Mouse (Mus musculus) embryo, embryonic 10 days (tissue): ENCODE data around the gene Ctu2.

Source experiments
- DNase-seq: peaks from one replicate; pipeline ENCODE4 v3.0.0-alpha.2; 2015; ENCODE audit warnings: low spot score

Gene Ctu2

DNA sequence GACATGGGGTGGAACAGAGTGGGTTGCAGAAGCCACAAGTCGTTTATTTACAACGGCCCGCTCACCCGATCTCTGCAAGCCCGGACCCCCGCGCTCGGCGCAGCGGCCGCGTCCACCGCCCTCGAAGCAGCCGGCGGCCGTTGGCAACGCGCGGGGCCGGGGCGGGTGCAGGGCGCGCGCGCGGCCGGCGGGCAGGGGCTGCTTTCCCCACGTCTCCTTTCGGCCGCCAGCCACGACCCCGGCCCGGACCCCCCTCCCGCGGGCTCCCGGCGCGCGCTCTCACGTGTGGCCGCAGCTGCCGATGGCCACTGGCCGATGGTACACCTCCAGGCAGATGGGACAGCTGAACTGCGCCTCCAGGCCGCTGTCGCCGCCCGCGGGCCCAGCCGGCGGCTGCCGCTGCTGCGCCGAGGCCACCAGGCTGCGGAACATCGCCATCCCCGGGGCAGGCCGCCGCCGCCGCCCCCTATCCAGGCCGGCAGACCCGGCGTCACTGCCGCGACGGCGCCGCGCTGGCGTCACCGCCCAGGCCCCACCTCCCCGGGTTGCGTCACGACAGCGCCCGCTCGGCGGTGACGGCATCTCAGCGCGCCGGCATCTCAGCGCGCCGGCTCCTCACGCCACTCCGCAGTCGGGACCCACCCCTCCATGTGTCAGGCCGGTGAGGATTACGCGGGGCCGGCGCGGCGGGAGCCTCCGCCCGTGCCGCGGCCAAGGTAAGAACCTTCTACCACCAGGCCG lies at the start of gene Ctu2, which contains the start of gene Rnf166:
Gene Ctu2 (plus strand): TSS at position 564 of the 741 bp plus-strand sequence.
Gene Rnf166 (minus strand): TSS at position 485 of the 741 bp plus-strand sequence.
- DNase-seq = peak; percentile 95

DNA sequence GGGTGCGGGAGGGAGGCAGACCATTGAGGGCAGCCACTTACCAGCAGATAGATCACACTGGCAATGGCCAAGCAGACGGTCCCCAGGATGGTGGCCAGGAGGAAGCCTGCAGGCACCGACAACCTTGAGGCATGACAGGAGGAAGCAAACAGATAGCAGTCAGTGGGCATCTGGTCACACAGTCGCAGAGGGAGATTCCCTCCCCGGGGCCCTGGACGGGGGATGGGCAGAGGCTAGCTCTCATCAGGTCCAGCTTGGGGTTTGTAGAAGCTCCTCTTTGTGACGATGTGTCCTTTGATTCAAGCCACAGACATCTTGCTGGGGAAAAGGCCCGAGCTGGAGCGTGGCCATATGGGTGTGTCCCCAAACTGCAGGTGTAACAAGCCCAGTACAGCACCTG lies 49.8 kb upstream of the Ctu2 start:
- no peak for DNase-seq

DNA sequence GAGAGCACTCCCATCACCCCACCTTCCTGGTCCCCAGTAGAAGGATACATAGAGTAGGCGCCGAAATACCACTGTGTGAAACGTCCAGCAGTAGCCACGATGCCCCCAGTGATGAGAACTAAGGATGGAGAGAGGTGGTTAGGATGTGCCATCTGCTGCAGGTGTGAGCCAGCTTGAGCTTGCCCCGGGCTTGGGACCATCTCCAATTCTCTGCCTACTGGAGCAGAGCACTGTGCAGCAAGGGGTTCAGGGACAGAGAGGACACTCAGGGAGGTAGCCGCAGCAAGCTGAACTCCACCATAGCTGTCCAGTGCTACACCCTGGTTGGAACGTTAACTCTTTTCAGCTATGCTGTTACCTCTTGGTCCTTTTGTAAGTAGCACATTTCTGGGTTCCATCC lies 48.3 kb upstream of the Ctu2 start:
- DNase-seq = no peak

DNA sequence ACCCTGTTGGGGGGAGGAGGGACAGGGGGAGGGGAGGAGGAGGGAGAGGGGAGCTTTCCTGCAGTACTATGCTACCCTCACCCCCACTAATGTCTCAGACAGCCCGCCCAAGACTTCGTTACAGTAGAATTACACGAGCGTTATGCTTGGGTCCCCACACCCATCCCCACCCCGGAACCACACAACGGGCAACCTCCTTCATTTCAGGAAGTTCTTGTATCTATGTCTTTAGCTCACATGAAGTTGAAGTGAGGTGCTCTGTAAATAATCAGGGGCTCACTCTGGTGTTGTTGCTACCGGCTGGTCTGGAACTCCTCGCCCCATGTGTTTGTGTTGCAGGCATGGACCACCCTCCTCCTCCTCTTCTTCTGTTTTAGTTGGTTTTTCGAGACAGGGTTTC lies 47.8 kb upstream of the Ctu2 start:
- no peak for DNase-seq

DNA sequence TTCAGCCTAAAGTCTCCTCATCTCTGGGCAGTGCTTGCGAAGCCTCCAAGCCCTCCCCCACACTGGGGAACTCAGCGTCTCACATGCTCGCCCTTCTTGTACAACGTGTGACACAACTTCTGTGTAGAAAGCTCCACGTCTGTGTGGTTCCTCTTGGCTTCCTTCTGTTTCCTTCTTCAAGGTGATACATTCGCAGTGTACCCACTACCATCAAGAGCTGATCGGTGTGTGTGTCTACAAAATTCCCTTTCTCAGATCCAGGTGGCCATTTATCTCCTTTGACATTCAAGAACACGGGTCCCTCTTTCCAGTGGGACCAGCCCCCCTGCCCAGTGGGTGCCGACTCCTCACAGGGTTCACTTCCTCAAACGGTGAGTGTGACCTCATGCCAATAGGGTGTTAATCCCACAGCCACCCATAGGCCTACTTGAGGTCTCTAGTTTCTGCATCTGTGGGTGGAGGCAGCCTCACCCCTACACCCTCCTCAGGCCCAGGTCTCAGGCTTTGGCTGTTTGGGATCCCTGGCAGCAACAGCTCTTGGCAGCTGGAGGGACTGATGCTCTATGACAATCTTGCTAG lies 45.8 kb upstream of the Ctu2 start:
- no peak for DNase-seq

DNA sequence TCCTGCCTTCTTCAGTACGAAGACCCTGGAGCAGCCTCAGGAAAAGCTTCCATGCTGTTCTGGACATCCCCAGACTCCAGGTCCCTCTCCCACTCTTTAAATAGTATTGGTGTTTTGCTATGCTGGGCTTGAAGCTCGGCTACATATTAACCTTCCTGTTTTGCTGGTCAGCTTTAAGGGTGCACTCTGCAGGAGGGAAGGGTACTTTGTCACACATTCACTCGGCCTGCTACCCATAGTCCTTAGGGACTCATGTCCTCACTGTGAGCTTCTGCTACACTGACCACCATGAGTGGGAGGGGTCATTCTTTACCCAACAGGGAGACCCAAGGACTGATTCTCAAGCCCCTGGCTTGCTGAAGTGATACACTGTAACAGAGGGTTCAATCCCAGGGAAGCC lies 45.3 kb upstream of the Ctu2 start:
- no peak for DNase-seq

DNA sequence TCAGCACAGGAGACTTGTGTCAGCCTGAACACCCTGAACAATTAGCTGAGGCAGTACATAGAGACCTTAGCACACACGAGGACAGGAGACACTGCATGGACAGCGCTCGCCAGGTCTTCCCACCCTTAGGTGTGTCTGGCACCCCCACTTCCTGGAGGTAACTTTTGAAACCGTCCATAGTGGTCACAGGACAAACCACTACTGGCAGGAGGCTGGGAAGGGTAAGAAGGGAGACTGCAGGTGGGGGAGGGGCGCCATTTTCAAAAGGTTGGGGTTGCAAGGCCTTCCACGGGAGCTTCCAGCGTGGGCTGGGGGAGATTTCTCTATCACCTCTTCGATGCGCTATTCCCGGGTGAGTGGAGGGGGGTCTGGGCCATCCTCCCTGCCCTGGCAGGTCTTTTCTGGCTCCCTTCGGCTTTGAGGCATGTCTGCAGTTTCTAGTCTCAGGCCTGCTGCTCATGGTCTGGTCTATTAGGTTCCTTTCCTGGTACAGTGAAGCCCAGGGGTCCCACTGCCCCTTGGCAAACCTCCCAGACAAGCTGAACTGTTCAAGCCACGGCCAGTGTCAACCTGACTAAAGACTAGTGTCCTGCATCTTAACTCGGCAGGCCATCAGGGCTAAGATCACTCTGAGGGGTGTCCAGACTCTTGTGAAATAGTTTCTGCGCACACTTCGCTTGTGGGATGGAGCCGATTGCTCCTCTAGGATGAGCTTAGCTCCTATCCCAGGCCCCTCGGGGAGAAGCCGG lies 44.1 kb upstream of the Ctu2 start:
- DNase-seq = peak; percentile 17

DNA sequence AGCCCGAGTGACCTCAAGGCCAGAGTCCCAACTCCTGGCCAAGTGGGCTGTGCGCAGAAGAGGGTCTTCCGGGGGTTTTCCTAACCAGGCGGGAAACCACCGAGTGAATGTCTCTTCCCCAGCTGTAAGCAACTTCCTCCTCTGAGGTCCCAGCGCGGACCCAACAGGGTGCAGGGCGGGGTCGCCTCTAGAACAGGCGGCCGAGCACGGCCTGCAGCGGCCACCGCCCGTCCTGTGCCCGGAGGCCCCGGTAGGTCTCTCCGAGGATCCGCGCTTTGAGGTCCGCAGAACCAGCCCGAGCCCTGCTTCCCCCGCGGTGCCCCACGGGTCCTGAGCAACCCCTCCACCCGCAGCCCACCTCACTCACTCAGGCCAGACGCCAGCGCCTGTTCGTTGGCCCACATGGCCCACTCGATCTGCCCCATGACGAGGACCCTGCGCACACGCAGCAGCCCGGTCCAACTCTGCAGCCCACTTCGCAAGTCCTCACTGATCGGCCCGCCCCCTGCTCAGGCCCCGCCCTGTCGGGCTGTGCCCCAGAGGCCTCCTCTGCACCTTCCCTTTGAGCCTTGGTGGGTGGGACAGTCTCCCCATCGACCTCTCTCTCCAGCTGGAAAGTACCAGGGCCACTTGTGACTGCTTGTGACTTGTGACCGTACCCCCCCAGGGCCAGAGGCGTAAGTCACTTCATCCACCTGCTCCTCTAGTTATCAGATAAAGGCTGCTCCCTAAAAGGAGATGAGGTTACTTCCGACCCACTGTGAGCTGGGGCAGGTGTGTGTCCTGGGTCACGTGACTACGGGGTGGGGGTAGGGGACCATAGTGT lies 43.3 kb upstream of the Ctu2 start, which contains the start of gene Cyba:
Gene Cyba (minus strand): TSS at position 488 of the 826 bp plus-strand sequence.
- peak; percentile 66 for DNase-seq

DNA sequence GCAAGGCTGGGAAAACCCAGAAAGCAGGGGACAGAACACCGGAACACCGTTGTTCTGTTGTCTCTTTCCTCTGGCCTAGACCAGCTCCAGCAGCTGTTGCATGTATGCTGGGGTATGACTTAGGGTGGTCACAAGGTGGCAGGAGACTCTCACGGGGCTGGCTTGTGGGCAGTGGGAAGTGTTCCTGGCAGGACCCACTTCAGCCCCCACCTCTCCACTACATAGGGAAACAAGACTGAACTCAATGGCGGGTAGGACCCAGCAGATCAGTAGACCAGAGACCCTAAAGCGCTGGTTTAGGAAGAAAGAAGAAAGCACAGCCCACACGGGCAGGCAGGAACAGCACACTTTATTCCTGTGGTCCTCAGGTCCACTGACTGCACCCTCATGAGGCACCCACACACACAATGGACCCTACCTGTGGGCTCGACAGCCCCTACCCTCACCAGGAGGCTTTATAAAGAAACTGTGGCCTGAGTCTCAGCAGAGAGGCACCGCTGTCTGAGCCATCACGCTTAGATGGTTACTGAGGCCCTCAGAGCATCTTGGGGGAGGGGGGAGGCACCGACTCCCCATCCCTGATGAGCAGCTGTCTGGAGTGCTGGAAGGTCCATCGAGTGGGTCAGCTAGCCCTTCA lies 42.6 kb upstream of the Ctu2 start:
- peak; percentile 14 for DNase-seq

DNA sequence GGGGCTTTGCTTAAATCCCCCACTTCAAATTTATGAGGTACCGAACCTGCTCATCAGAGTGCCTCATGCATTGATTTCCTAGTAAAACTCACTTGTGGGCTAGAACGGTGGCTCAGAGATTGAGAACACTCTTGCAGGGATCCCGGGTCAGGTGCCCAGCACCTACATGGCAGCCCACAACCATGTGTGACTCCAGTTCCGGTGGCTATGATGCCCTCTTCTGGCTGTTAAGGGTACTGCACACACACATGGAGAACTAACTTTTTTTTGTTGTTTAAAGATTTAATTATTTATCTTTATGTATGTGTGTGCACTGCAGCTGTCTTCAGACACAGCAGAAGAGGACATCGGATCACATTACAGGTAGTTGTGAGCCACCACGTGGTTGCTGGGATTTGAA lies 40.6 kb upstream of the Ctu2 start:
- DNase-seq = no peak

DNA sequence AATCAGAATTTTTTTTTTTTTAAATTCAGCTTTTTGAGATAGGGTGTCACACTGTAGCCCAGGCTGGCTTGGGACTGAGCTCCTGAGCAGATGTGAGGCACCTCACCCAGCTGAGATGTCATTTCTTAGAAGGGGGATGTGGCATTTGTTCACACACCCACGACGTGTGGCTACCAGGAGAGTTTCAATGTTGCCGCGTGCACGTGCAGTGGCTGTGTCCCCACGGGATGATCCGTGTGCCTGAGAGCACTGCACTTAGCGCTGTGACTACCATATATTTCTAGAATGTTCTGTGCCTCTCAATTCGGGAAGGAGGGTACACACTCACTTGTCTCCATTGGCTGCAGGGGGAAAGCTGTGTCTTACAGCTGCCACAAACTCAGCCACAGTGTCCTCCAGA lies 39.8 kb upstream of the Ctu2 start:
- DNase-seq = no peak

DNA sequence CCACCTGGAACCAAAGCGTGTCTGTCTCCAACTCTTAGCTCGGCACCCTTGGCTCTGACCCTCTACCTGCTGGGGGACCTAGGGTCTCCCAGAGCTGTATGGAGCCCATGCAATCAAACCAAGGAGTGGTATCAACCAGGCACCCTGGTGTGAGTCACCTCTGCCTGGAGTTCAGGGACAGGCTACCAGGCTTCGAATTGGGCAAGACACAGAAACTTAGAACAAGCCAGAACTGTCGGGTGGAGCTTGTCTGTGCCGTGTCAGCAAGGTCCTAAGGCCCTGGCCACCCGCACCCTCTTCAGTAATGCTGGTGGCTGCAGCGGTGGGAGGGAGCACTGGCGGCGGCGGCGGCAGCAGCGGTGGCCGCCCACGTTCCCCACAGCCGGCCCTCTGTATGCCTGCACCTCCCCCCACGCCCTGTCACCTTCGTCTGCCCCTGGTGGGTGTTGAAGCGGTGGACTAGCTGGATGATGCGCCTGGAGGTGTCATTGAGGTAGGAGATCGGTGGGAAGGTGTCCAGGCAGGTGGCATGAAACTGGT lies 39.3 kb upstream of the Ctu2 start:
- no peak for DNase-seq

DNA sequence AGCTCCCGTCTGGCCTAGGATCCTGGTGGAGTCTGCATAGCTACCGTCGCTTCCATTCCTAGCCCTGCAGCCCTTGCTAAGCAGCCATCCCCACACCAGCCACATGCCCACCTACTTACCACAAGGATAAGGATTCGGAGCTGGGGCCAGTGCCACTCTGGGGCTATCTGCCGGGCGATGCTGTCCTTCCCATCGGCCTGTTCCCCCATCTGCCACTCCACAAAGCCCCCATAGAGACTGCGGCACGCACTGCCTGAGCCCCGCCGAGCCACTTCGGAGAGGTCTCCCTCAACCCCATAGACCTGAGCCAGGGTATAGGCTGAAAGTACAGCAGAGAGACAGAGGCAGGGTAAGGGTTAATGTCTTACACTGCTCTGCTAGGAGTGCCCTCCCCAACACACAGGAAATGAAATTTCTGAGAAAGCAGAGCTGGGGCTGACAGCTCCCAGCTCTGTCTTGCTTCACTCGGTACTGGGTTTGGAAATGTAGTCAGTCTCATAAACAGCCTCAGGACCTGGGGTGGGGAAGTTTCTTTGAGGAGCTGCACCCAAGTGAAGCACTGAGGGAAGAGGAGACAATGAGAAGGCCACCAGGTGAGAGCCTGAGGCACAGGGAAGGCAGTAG lies 38.1 kb upstream of the Ctu2 start:
- DNase-seq = no peak

DNA sequence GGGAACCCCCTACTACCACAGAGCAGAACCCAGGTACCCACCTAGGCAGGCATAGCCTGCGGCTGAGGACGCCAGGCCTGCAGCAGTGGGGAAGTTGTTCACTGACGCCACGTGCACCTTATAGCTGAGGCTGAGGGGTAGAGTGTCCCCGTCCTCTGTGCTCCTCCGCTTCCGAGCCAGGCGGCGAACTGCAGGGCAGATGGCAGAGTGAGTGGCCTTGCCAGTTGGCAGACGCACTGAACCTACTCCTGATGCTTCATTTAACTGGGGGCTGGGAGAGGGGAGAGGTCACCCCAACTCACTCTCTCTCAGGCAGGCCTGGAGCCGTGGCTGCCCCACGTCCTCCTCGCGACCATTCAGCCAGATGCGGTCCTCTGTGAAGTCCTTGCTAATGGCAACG lies 36.6 kb upstream of the Ctu2 start:
- no peak for DNase-seq

DNA sequence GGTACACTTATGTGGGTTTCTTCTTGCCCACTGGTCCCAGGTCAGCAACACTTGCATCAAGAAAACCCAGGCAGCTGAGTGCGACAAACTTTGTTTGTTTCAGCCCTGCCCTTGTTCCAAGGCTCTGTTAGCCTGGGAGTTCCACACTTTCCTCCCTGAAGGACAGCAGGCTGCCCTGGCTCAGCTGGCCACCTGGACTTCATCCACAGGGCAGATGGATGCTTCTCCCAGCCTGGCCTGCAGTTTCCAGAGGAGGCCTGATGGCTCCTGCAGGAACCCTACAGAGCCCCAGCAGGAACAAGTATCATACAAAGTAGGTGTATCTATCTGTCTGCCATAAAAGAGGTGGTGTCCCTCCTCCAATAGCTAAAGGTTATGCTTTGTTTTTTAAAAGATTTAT lies 34.6 kb upstream of the Ctu2 start:
- no peak for DNase-seq

DNA sequence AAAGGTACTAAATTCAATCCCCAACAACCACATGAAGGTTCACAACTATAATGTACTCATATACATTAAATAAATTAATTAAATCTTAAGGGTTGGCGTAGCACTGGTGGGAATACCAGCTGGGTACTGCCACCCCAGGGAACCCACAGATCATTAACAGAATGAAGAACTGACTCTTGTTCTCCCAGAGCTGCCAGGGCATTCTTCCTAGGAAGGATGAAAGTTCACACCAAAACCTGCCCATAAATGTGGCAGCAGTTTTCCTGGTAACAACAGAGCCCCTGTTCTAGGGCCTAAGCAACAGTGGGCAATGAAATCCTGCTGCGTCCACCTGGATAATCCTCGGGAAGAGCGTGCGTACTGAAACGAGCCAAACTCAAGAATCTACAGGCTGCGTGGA lies 33.6 kb upstream of the Ctu2 start:
- no peak for DNase-seq

DNA sequence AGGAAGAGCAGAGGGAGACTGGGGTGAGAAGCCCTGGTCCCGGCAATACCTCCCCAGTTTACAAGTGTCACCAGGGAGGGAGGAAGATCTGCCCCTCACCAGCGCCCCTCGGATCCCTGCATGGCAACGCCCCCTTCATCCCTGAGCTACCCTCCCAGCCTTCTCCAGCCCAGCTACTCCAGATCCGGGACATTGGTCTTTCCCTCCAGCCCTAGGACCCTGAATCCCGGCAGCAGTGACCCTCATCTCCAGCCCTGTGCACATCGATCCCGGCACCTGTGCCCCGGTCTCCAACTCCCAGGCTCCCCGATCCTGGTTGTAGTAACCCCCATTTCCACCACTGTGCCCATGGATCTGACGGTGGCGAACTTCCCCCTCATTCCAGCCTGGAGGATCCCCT lies 33.2 kb upstream of the Ctu2 start:
- DNase-seq = peak; percentile 59

DNA sequence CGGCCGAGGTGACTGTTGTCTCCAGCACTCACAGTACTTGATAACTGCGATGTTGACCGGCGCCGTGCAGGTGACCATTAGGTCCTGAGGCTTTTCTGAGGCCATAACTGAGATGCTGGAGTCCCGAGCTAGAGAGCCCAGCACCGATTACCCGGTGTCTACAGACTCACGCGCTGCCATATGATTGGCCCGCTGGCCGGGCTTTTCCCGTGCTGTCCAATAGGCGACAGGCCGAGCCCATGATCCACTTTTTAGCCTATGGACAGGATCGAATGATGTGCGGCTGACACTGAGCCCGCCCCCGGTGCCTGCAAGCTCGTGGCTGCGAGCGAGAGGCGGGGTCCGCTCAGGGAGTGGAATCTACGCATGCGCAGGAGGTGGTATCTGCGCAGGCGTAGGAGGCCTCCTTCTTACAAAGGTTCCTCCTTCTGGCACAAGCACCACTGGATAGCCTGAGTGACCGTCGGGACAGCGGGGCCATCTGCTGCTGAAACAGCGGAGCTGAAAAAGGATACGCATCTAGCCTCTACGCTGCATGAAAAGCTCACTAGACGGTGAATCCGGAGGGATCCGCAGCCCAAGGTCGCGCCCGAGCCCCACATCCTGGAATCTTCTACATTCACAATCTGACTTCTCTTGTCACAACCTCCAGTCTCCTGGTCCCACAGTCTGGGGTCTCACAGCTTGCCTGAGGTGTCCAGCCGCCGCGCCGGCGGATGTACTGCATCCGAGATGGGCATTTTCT lies 32.5 kb upstream of the Ctu2 start, which contains the start of gene Mvd:
Gene Mvd (minus strand): TSS at position 161 of the 745 bp plus-strand sequence.
- peak; percentile 100 for DNase-seq

DNA sequence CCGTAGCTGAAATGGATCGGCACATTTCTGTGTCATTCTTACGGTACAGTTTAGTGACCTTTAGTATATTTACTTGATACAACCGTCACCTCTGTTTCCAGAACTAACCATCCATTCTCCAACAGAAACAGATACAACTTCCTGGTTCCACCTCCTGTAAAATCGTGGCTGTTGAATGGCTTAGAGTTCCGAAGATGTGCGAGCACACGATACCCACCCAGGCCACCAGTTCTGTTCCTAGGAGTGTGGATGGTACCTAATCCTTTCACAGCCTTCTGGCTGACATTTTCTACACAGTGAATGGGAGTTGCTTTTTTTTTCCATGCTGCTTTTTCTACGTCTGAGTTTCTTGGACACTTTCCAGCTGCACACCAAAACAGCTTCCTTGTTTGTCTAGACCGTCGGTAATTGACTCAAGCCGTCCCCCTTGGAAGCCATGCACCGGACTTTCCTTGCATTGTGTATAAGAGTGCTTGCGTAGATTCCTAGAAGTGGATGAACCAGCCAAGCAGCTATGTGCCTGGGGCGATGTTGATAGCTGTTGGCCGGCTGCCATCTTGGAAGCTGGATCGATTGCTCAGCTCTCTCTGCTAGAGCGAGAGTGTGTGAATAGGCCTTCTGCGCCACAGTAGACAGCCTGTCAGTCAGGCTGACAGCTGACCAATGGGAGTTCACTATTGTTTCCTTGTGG lies 31.7 kb upstream of the Ctu2 start:
- peak; percentile 68 for DNase-seq

DNA sequence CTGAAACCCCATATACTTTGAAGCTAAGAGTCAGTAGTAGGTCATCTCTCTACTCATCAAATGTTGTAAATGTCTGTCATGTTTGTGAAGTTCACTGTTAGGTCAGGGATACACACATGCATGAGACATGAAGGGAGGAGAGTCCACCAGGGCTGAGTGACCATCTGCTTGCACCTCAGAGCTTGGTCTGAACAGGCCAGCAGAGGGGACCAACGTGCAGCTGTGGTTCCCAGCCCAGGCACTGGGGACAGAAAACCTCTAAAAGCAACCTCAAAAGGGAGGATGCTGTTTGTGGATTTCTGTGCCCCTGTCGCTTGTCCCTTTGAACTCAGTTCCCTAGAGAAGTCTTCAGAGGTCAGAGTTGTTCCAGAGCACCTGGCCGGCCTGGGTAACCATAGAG lies 30.7 kb upstream of the Ctu2 start:
- DNase-seq = no peak
